Mouse (Mus musculus) stomach, postnatal 0 days (tissue): Measurements from ENCODE around the gene Mansc1. TPM values are rescaled to one million over a fixed set of nuclear protein-coding genes. Genes with fewer than 3 reads are reported as not detected.

Source experiments
- ATAC-seq: fragments of 200-750 bp; cut with Nextera tagmentation; 2 replicates; pipeline ENCODE4 v1.8.0; 2017; ENCODE audit not compliant: low FRiP score, low TSS enrichment
- DNase-seq: peaks from one replicate; pipeline ENCODE4 v3.0.0-alpha.2; 2016; ENCODE audit warnings: low spot score
- H3K27ac ChIP-seq: fragments of 300-500 bp; sonication (generic); replicated peaks from 2 replicates; pipeline ENCODE4 v1.5.1; 2014; ENCODE audit warnings: mild to moderate bottlenecking, control low read depth
- H3K27me3 ChIP-seq: fragments of 300-500 bp; sonication (generic); 2 replicates; pipeline ENCODE4 v1.6.1; 2014; ENCODE audit warnings: low read length; ENCODE audit not compliant: control insufficient read depth, insufficient read depth
- H3K36me3 ChIP-seq: fragments of 300-500 bp; sonication (generic); 2 replicates; pipeline ENCODE4 v1.6.1; 2014; ENCODE audit warnings: low read length, mixed read lengths; ENCODE audit not compliant: control insufficient read depth, insufficient read depth
- H3K4me1 ChIP-seq: fragments of 300-500 bp; sonication (generic); replicated peaks from 2 replicates; pipeline ENCODE4 v1.6.1; 2014; ENCODE audit warnings: antibody characterized with exemption; ENCODE audit not compliant: control insufficient read depth, insufficient read depth
- H3K4me2 ChIP-seq: fragments of 300-500 bp; sonication (generic); replicated peaks from 2 replicates; pipeline ENCODE4 v1.6.1; 2014; ENCODE audit warnings: low read depth, mild to moderate bottlenecking, control low read depth, moderate library complexity
- H3K4me3 ChIP-seq: fragments of 300-500 bp; sonication (generic); 2 replicates; pipeline ENCODE4 v1.5.1; 2014; ENCODE audit warnings: low read depth, low read length, control low read depth
- H3K9ac ChIP-seq: fragments of 300-500 bp; sonication (generic); 2 replicates; pipeline ENCODE4 v1.6.1; 2014; ENCODE audit warnings: mild to moderate bottlenecking, low read length, control low read depth, mixed read lengths
- H3K9me3 ChIP-seq: fragments of 300-500 bp; sonication (generic); 2 replicates; pipeline ENCODE4 v1.6.1; 2016; ENCODE audit warnings: low read length; ENCODE audit not compliant: control insufficient read depth
- CTCF ChIP-seq: IDR thresholded peaks from 2 replicates; pipeline ENCODE4 v1.5.1; 2016; ENCODE audit warnings: antibody characterized with exemption, low read depth, mild to moderate bottlenecking, moderate library complexity
- EP300 ChIP-seq: optimal IDR thresholded peaks from 2 replicates; pipeline ENCODE3; 2016; ENCODE audit warnings: antibody characterized with exemption
- WGBS: fragments of 180-500 bp; shearing (Covaris S2); extraction: QIAGEN DNeasy Blood & Tissue Kit; methylation state at CpG from one replicate; pipeline ENCODE4 v1.1.7; 2014; 5-methylcytosine and 5-hydroxymethylcytosine counted together
- polyA plus RNA-seq: library from polyadenylated mRNA; unstranded; fragments of >200 nt; fragmentation: Nextera tagmentation; extraction: Ambion mirVana; gene quantifications from 2 replicates; pipeline ENCODE4 v1.2.1, GENCODE M21; 2015

Gene Mansc1
- polyA plus RNA-seq, 1 experiment from 2014 or later: 17.1 TPM

GRCm38 (mm10) chr6:134659108-134659958 is 27.0 kb upstream of the Mansc1 start:
- WGBS: 15% methylated on average over 9 of the region's 9 CpGs
- H3K27me3 ChIP-seq: no peaks in the 10 kb centered on the region
- no peaks in the 10 kb centered on the region for H3K9me3 ChIP-seq
- H3K4me3 ChIP-seq: no peak overlapping the region
- H3K4me2 ChIP-seq: 0 out of 2 replicates have a peak overlapping the region, but pooled peaks have one; percentile 9
- no peak overlapping the region for H3K27ac ChIP-seq
- TF ChIP-seq CTCF: peak; percentile 90
- no peak for TF ChIP-seq EP300
- H3K4me1 ChIP-seq: no peaks in the 10 kb centered on the region
- no peaks in the 10 kb centered on the region for H3K36me3 ChIP-seq
- no peak overlapping the region for H3K9ac ChIP-seq
- peak; percentile 55; the same call in 1 of the 2 replicates for ATAC-seq
- peak; percentile 53 for DNase-seq

GRCm38 (mm10) chr6:134656527-134656926 is 24.2 kb upstream of the Mansc1 start:
- Histone ChIP-seq H3K4me2 (no peak overlapping the region), H3K36me3 (no peaks in the 10 kb centered on the region), H3K27me3 (no peaks in the 10 kb centered on the region), H3K27ac (no peak overlapping the region; the same call in 1 of the 2 replicates), H3K4me3 (no peak overlapping the region), H3K9me3 (no peaks in the 10 kb centered on the region), H3K4me1 (no peaks in the 10 kb centered on the region), H3K9ac (no peak overlapping the region)
- DNase-seq (no peak), ATAC-seq (no peak)
- TF ChIP-seq EP300 (no peak), CTCF (no peak)
- 70% methylated on average over 4 of the region's 4 CpGs for WGBS

GRCm38 (mm10) chr6:134648356-134648755 is 16.1 kb upstream of the Mansc1 start:
- Histone ChIP-seq H3K4me3 (no peak overlapping the region), H3K36me3 (no peaks in the 10 kb centered on the region), H3K27me3 (no peaks in the 10 kb centered on the region), H3K4me2 (no peak overlapping the region), H3K9ac (no peak overlapping the region), H3K4me1 (0 out of 2 replicates have a peak, but pooled peaks cover 3% of the 10 kb centered on the region), H3K9me3 (no peaks in the 10 kb centered on the region), H3K27ac (no peak overlapping the region; the same call in 1 of the 2 replicates)
- no peak for TF ChIP-seq EP300
- TF ChIP-seq CTCF: no peak
- WGBS: 72% methylated on average over 5 of the region's 5 CpGs
- no peak for DNase-seq
- ATAC-seq: no peak

GRCm38 (mm10) chr6:134647621-134648020 is 15.3 kb upstream of the Mansc1 start:
- ATAC-seq (peak; percentile 50; the same call in 1 of the 2 replicates), DNase-seq (peak; percentile 37)
- Histone ChIP-seq H3K27me3 (no peaks in the 10 kb centered on the region), H3K27ac (peak overlapping the region; percentile 40; the same call in 1 of the 2 replicates), H3K9me3 (no peaks in the 10 kb centered on the region), H3K4me3 (no peak overlapping the region), H3K36me3 (no peaks in the 10 kb centered on the region), H3K4me2 (no peak overlapping the region), H3K9ac (no peak overlapping the region), H3K4me1 (0 out of 2 replicates have a peak, but pooled peaks cover 3% of the 10 kb centered on the region)
- no peak for TF ChIP-seq EP300
- TF ChIP-seq CTCF: no peak
- 19% methylated on average over 5 of the region's 5 CpGs for WGBS

GRCm38 (mm10) chr6:134646835-134647234 is 14.5 kb upstream of the Mansc1 start:
- Histone ChIP-seq H3K27me3 (no peaks in the 10 kb centered on the region), H3K4me2 (no peak overlapping the region), H3K9me3 (no peaks in the 10 kb centered on the region), H3K9ac (no peak overlapping the region), H3K4me3 (no peak overlapping the region), H3K27ac (no peak overlapping the region), H3K4me1 (0 out of 2 replicates have a peak, but pooled peaks cover 3% of the 10 kb centered on the region), H3K36me3 (no peaks in the 10 kb centered on the region)
- no peak for TF ChIP-seq EP300
- no peak for TF ChIP-seq CTCF
- DNase-seq (peak; percentile 43), ATAC-seq (peak; percentile 82; the same call in 1 of the 2 replicates)
- WGBS: 71% methylated on average over 6 of the region's 6 CpGs

GRCm38 (mm10) chr6:134643296-134643695 is 11.0 kb upstream of the Mansc1 start:
- ATAC-seq (no peak), DNase-seq (no peak)
- H3K4me1 ChIP-seq: 0 out of 2 replicates have a peak, but pooled peaks cover 3% of the 10 kb centered on the region
- no peaks in the 10 kb centered on the region for H3K9me3 ChIP-seq
- WGBS: 96% methylated on average over 5 of the region's 5 CpGs
- no peak overlapping the region for H3K27ac ChIP-seq
- TF ChIP-seq EP300 (no peak), CTCF (no peak)
- no peak overlapping the region for H3K4me2 ChIP-seq
- H3K4me3 ChIP-seq: no peak overlapping the region
- no peaks in the 10 kb centered on the region for H3K27me3 ChIP-seq
- no peak overlapping the region for H3K9ac ChIP-seq
- no peaks in the 10 kb centered on the region for H3K36me3 ChIP-seq
